Comparison of ENCODE assay signal across 13 mouse cellular contexts in genomic region chr7:119256916-119257315, GRCm38 (mm10).
"Had no signal": no experiment of that assay in that cellular context is flagged by ENCODE, and none has a peak within 500 bp of the region (broad histone marks: within the 10 kb centered on the region; RNA-seq: fewer than 3 reads in every experiment).

No protein-coding gene starts in this region.

- DNase-seq: lung, adult 18-20 months; lung, embryonic 14.5 days; lung, postnatal 10 days; lung, postnatal 4 days; midbrain, embryonic 14.5 days; retina, postnatal 1 day; right cerebral cortex, adult 18-20 months; right cerebral cortex, postnatal 25 days; right cerebral cortex, postnatal 4 days; spleen, adult 18-20 months; thymus, adult 18-20 months; thymus, postnatal 25 days; thymus, postnatal 4 days had no signal
